Mouse (Mus musculus): ENCODE results near the gene Erh. TPM values are rescaled to one million over a fixed set of nuclear protein-coding genes. Genes with fewer than 3 reads are reported as not detected.
A peak's percentile ranks its signal among the peaks of the same experiment; 100 is the strongest.

The Erh gene
- polyA plus RNA-seq, 1 experiment from 2014 or later = 193 TPM

GRCm38 (mm10) chr12:80615371-80616257, 28.5 kb downstream of the Erh start:
- no peak for DNase-seq
- 46% methylated on average over 7 of the region's 7 CpGs for WGBS (ENCODE audit: insufficient replicate concordance)

GRCm38 (mm10) chr12:80612113-80612791, 31.9 kb downstream of the Erh start:
- ATAC-seq (ENCODE audit: low read depth) (no peak), DNase-seq (no peak)
- Histone ChIP-seq H3K27ac (no peak overlapping the region), H3K4me1 (replicated peaks) (0 out of 2 replicates have a peak, but pooled peaks cover 4% of the 10 kb centered on the region), H3K4me3 (replicated peaks) (no peak overlapping the region), H3K4me2 (no peak overlapping the region), H3K9ac (no peak overlapping the region), H3K27me3 (0 out of 2 replicates have a peak, but pooled peaks cover 3% of the 10 kb centered on the region), H3K36me3 (no peaks in the 10 kb centered on the region), H3K9me3 (replicated peaks) (no peaks in the 10 kb centered on the region)
- WGBS (ENCODE audit: insufficient replicate concordance) = 53% methylated on average over 9 of the region's 9 CpGs

More at GRCm38 (mm10) chr12:80615371-80616257, 28.5 kb downstream of the Erh start:
- ATAC-seq (ENCODE audit: low read depth) = no peak; the same call in 1 of the 2 replicates
- Histone ChIP-seq H3K36me3 (no peaks in the 10 kb centered on the region), H3K4me1 (replicated peaks) (0 out of 2 replicates have a peak, but pooled peaks cover 4% of the 10 kb centered on the region), H3K4me3 (replicated peaks) (no peak overlapping the region), H3K4me2 (no peak overlapping the region), H3K27me3 (0 out of 2 replicates have a peak, but pooled peaks cover 3% of the 10 kb centered on the region), H3K9me3 (replicated peaks) (no peaks in the 10 kb centered on the region), H3K27ac (no peak overlapping the region), H3K9ac (no peak overlapping the region)

DNA sequence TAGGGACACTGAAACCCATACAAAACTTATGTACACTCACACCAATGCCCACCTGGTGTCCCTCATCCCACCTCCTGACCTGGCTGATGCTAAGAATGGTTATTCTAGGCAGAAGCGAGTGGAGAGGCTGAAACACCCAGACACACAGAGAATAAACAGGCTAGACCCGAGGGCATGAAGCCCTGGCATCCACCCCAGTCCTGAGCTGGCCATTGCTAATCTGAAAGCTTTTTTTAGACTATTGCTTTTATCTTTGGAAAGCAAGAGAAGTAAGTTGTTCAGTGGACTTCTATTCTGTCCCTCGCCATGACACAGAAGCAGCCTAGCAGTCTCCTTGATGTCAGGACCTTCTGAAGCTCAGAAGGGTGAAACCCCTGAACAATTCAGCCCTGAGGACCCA, 34.2 kb downstream of the Erh start:
- Histone ChIP-seq H3K27me3 (0 out of 2 replicates have a peak, but pooled peaks cover 3% of the 10 kb centered on the region), H3K4me3 (replicated peaks) (no peak overlapping the region), H3K36me3 (no peaks in the 10 kb centered on the region), H3K27ac (no peak overlapping the region), H3K9me3 (replicated peaks) (no peaks in the 10 kb centered on the region), H3K4me1 (replicated peaks) (no peaks in the 10 kb centered on the region), H3K9ac (no peak overlapping the region), H3K4me2 (no peak overlapping the region)
- WGBS (ENCODE audit: insufficient replicate concordance) = 44% methylated on average over 3 of the region's 3 CpGs
- DNase-seq (no peak), ATAC-seq (ENCODE audit: low read depth) (no peak)

DNA sequence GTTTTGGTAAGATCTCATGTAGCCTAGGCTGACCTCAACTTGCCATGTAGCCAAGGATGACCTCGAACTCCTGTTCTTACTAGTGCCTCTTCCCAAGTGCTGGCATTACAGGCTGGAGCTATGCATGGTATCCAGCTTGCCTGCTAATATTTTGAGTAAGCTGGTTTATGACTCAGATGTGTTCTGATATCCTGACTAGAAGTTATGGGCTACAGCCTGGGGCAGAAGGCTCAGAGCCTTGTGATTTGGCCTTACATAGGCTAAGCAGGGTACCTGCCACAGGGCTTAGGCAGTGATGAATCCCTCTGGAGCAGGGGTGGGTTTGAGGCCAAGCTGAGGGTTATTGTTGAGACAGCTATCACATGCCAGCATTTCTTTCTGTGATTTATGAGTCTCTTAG, 35.6 kb downstream of the Erh start:
- Histone ChIP-seq H3K4me1 (replicated peaks) (peaks cover 9% of the 10 kb centered on the region), H3K9ac (no peak overlapping the region), H3K4me3 (replicated peaks) (no peak overlapping the region), H3K4me2 (no peak overlapping the region), H3K27me3 (0 out of 2 replicates have a peak, but pooled peaks cover 3% of the 10 kb centered on the region), H3K9me3 (replicated peaks) (no peaks in the 10 kb centered on the region), H3K36me3 (no peaks in the 10 kb centered on the region), H3K27ac (no peak overlapping the region)
- no peak for ATAC-seq (ENCODE audit: low read depth)
- no peak for DNase-seq
- WGBS (ENCODE audit: insufficient replicate concordance) = 48% methylated on average over 1 of the region's 1 CpGs

DNA sequence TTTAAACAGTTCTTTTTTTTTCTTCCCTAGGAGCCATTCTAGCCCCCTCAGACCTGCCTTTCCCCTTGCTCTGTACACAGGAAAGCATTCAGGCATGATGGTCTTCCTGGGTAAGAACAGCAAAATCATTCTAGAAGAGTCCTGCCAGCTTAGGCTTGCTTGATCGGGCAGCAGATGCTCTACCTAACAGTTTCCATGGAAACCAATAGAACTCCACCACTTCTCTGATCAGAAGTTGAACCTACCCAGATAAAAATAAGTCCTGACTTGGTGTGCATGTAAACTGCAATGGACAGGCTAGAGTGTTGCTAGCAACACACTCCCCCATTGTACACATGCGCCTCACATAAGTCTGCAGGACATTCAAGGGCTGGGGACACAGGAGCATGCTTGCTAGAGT, 39.9 kb downstream of the Erh start:
- Histone ChIP-seq H3K36me3 (no peaks in the 10 kb centered on the region), H3K4me3 (replicated peaks) (no peak overlapping the region), H3K4me2 (no peak overlapping the region), H3K4me1 (replicated peaks) (peaks cover 28% of the 10 kb centered on the region), H3K27me3 (no peaks in the 10 kb centered on the region), H3K27ac (no peak overlapping the region), H3K9ac (no peak overlapping the region), H3K9me3 (replicated peaks) (no peaks in the 10 kb centered on the region)
- DNase-seq = no peak
- 78% methylated on average over 2 of the region's 2 CpGs for WGBS (ENCODE audit: insufficient replicate concordance)
- no peak for ATAC-seq (ENCODE audit: low read depth)

DNA sequence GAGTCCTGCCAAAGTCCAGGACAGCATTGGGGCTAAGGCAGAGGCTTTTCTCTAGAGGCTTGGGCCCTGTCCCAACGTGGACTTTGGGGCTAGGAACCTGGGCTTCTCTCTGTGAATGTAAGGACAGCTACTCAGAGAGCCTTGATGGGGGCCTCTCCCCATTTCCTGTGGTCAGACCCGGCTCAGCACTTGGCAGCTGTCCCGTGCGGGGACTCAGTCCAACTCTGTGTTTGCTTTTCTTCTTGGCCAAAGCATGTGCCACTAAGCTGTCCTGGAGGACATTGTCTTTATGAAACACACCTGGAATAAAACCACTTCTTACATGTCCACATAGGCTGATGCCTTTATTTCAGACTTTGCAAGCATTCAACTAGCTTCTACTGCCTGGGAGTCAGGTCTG, 40.6 kb downstream of the Erh start:
- H3K4me1 ChIP-seq (replicated peaks) = peaks cover 34% of the 10 kb centered on the region
- H3K36me3 ChIP-seq = no peaks in the 10 kb centered on the region
- peak overlapping the region; percentile 24; the same call in 1 of the 2 replicates for H3K27ac ChIP-seq
- ATAC-seq (ENCODE audit: low read depth) = 0 out of 2 replicates have a peak, but pooled peaks have one; percentile 29
- no peak overlapping the region for H3K4me2 ChIP-seq
- H3K9ac ChIP-seq = no peak overlapping the region
- H3K4me3 ChIP-seq (replicated peaks) = no peak overlapping the region
- H3K27me3 ChIP-seq = no peaks in the 10 kb centered on the region
- DNase-seq = no peak
- 9% methylated on average over 4 of the region's 4 CpGs for whole genome bisulfite sequencing (ENCODE audit: insufficient replicate concordance)
- H3K9me3 ChIP-seq (replicated peaks) = no peaks in the 10 kb centered on the region

- Histone ChIP-seq H3K4me2 (no peak overlapping the region), H3K9me3 (replicated peaks) (no peaks in the 10 kb centered on the region), H3K9ac (no peak overlapping the region), H3K36me3 (no peaks in the 10 kb centered on the region), H3K4me3 (replicated peaks) (no peak overlapping the region), H3K4me1 (replicated peaks) (peaks cover 37% of the 10 kb centered on the region), H3K27ac (no peak overlapping the region), H3K27me3 (no peaks in the 10 kb centered on the region)
- no peak for DNase-seq
- 66% methylated on average over 5 of the region's 5 CpGs for WGBS (ENCODE audit: insufficient replicate concordance)
- ATAC-seq (ENCODE audit: low read depth) = no peak
Measured at GRCm38 (mm10) chr12:80602432-80602831, 41.7 kb downstream of the Erh start.

DNA sequence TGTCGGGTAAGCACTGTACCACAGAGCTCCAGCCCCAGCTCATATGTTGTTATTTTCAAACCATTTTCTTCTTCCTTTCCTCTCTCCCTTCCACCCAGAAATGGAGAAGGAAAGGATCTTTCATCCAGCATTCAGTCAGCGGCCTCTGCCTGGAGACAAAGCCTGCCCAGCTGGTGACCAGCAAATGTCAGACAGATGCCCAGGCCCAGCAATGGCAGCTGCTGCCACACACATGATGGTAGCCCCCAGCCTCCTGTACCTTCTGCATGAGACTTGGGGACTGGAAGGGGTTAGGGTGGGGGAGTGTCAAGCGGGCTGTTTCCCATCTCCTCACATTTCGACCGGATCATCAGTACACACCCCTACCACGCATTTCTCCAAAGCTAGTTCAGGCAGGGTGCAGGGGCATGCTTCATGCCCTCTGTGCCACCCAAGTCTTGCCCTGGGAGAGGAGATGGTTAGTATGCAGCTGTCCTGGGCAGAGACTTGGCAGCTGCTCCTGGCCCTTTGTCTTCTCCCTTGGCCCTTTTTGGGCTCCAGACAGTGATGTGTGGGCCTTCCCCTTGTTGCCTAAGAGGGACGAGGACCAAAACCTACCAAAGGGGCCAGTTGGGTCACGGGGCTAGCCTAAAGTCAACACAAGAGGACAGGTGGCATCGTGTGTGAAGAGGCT, 42.4 kb downstream of the Erh start:
- Histone ChIP-seq H3K36me3 (no peaks in the 10 kb centered on the region), H3K4me1 (replicated peaks) (peaks cover 39% of the 10 kb centered on the region), H3K27ac (no peak overlapping the region), H3K27me3 (no peaks in the 10 kb centered on the region), H3K4me3 (replicated peaks) (no peak overlapping the region), H3K9me3 (replicated peaks) (no peaks in the 10 kb centered on the region), H3K9ac (no peak overlapping the region), H3K4me2 (no peak overlapping the region)
- DNase-seq (no peak), ATAC-seq (ENCODE audit: low read depth) (no peak)
- 62% methylated on average over 9 of the region's 9 CpGs for WGBS (ENCODE audit: insufficient replicate concordance)

DNA sequence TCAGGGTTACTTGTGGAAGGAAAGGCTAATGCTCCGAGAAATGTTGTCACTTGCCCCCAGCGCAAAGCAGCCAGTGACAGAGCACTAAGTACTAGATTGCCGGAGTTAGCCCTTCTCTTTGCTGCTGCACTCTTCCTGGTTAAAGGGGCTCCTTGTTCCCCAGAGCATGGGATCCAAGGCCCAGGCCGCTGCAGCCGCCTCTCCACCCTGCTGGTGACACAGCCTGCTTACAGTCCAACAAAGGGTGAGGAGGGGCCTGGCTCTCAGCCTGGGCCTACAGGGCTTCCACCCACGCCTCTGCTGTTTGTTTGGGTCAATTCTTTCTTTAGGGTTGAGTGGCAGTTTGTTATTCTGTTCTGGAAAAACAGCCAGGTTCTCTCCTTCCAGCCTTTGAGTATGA, 45.4 kb downstream of the Erh start:
- no peaks in the 10 kb centered on the region for H3K9me3 ChIP-seq (replicated peaks)
- H3K4me2 ChIP-seq = no peak overlapping the region
- no peak overlapping the region for H3K9ac ChIP-seq
- no peaks in the 10 kb centered on the region for H3K27me3 ChIP-seq
- 65% methylated on average over 6 of the region's 6 CpGs for WGBS (ENCODE audit: insufficient replicate concordance)
- H3K27ac ChIP-seq = no peak overlapping the region
- DNase-seq (no peak), ATAC-seq (ENCODE audit: low read depth) (no peak)
- H3K36me3 ChIP-seq = no peaks in the 10 kb centered on the region
- no peak overlapping the region for H3K4me3 ChIP-seq (replicated peaks)
- H3K4me1 ChIP-seq (replicated peaks) = peaks cover 61% of the 10 kb centered on the region

DNA sequence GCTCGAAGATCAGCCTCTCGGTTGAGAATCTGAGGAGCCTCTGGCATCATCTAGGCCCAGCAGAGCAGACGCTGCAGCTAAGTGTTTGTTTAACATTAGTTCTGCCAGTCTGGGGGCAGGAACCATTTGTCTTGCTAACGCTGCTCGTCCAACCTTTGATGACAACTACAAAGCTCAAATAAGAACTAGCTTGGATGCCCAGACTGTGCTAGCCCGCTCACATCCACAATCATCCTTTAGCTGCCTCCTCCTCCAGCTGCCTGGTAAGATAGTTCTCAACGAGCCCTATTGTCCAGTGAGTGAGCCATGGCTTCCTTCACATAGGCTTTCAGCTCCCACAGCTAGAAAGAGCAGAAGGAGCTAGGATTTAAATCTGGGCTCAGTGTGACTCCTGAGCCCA, 45.9 kb downstream of the Erh start:
- Histone ChIP-seq H3K4me2 (no peak overlapping the region), H3K36me3 (no peaks in the 10 kb centered on the region), H3K9me3 (replicated peaks) (no peaks in the 10 kb centered on the region), H3K4me3 (replicated peaks) (no peak overlapping the region), H3K27me3 (no peaks in the 10 kb centered on the region), H3K27ac (no peak overlapping the region), H3K9ac (no peak overlapping the region), H3K4me1 (replicated peaks) (peaks cover 57% of the 10 kb centered on the region)
- ATAC-seq (ENCODE audit: low read depth) (no peak), DNase-seq (no peak)
- WGBS (ENCODE audit: insufficient replicate concordance) = 60% methylated on average over 7 of the region's 7 CpGs

DNA sequence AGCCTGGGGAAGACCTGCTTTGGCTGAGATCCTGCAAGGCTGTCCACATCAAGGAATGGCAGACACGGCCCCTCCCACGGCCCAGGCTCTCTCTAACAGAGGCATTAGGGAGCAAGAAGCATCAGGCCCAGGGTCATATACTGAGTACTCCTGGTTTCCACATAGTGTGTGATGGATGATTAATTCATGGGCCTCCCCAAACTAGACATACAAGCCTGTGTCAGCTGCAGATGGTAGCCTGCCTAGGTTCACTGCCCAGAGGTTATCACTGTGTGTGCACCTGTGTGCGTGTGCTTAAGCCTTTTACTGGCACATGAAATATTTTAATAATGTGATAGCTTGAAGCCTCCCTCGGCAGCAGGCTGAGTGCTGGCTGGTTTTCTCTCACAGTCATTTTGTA, 48.2 kb downstream of the Erh start:
- WGBS (ENCODE audit: insufficient replicate concordance) = 58% methylated on average over 4 of the region's 4 CpGs
- Histone ChIP-seq H3K27me3 (no peaks in the 10 kb centered on the region), H3K4me2 (no peak overlapping the region), H3K27ac (no peak overlapping the region), H3K4me3 (replicated peaks) (no peak overlapping the region), H3K9ac (no peak overlapping the region), H3K9me3 (replicated peaks) (no peaks in the 10 kb centered on the region), H3K4me1 (replicated peaks) (peaks cover 44% of the 10 kb centered on the region), H3K36me3 (no peaks in the 10 kb centered on the region)
- ATAC-seq (ENCODE audit: low read depth) = peak; percentile 65
- DNase-seq = no peak
